ENCODE assay signal across 21 mouse cellular contexts in genomic region chr17:64139231-64139915, GRCm38 (mm10).
DNase-seq lines count a peak whose midpoint lies in the region; ATAC-seq and TF ChIP-seq lines count a peak whose summit lies in the region.
"Had no signal": no experiment of that assay in that cellular context is flagged by ENCODE, and none has a peak within 500 bp of the region (broad histone marks: within the 10 kb centered on the region; RNA-seq: fewer than 3 reads in every experiment).

No protein-coding gene starts in this region.

- TF ChIP-seq CTCF in left cerebral cortex, adult 2 months (IDR thresholded peaks at IDR 0.05) = no peak
- no peak for TF ChIP-seq CTCF in olfactory bulb, adult 2 months (IDR thresholded peaks at IDR 0.05; ENCODE audit: insufficient read depth, low read depth, low read length)

- peaks cover 20% of the 10 kb centered on the region for H3K4me1 ChIP-seq in heart, embryonic 10.5 days
- H3K4me1 ChIP-seq in midbrain, embryonic 14.5 days (ENCODE audit: control insufficient read depth, insufficient read depth, low read length) = peaks cover 16% of the 10 kb centered on the region
- peaks cover 13% of the 10 kb centered on the region for H3K4me1 ChIP-seq in midbrain, embryonic 10.5 days
- H3K4me1 ChIP-seq in olfactory bulb, adult 2 months (ENCODE audit: control insufficient read depth, insufficient read depth, low read length) = peaks cover 24% of the 10 kb centered on the region
- H3K4me1 ChIP-seq: kidney, embryonic 15.5 days; limb, embryonic 13.5 days; liver, embryonic 13.5 days had no signal

- intact Hi-C loops in left cerebral cortex, adult 2 months (cut with DNase I) = loop anchor here (1.0 to 5.0 kb wide), 2 partner anchors 94 to 193 kb away; partner anchors contain the start of gene Pja2

- ATAC-seq in midbrain, embryonic 14.5 days (ENCODE audit: low FRiP score, low TSS enrichment) = no peak

- H3K9ac ChIP-seq in midbrain, embryonic 14.5 days (replicated peaks; ENCODE audit: low read length) = no peak overlapping the region
- H3K9ac ChIP-seq: forebrain, embryonic 13.5 days; heart, embryonic 15.5 days; kidney, embryonic 15.5 days; limb, embryonic 13.5 days; liver, embryonic 13.5 days; lung, embryonic 14.5 days had no signal

- no peak overlapping the region for H3K4me3 ChIP-seq in heart, embryonic 10.5 days
- H3K4me3 ChIP-seq in left cerebral cortex, adult 2 months = no peak overlapping the region
- no peak overlapping the region for H3K4me3 ChIP-seq in midbrain, embryonic 14.5 days (replicated peaks; ENCODE audit: low read depth, low read length)
- H3K4me3 ChIP-seq in midbrain, embryonic 10.5 days = no peak overlapping the region
- H3K4me3 ChIP-seq in olfactory bulb, adult 2 months (ENCODE audit: insufficient read depth, low read depth, low read length) = no peak overlapping the region
- H3K4me3 ChIP-seq: forebrain, embryonic 13.5 days; heart, embryonic 15.5 days; kidney, embryonic 15.5 days; limb, embryonic 13.5 days; liver, embryonic 13.5 days; midbrain, embryonic 15.5 days had no signal

- H3K4me2 ChIP-seq in midbrain, embryonic 14.5 days (ENCODE audit: low read length) = no peak overlapping the region
- H3K4me2 ChIP-seq: forebrain, embryonic 13.5 days; heart, embryonic 15.5 days; kidney, embryonic 15.5 days; limb, embryonic 13.5 days; liver, embryonic 13.5 days; lung, embryonic 14.5 days had no signal

- no peaks in the 10 kb centered on the region for H3K9me3 ChIP-seq in heart, embryonic 10.5 days
- no peaks in the 10 kb centered on the region for H3K9me3 ChIP-seq in midbrain, embryonic 14.5 days (ENCODE audit: control insufficient read depth, low read length)
- H3K9me3 ChIP-seq in midbrain, embryonic 10.5 days (replicated peaks) = no peaks in the 10 kb centered on the region
- H3K9me3 ChIP-seq: forebrain, embryonic 13.5 days; heart, embryonic 15.5 days; kidney, embryonic 15.5 days; limb, embryonic 13.5 days; liver, embryonic 13.5 days; midbrain, embryonic 15.5 days had no signal

- H3K27me3 ChIP-seq in heart, embryonic 10.5 days (ENCODE audit: insufficient read depth, poor library complexity, severe bottlenecking) = no peaks in the 10 kb centered on the region
- no peaks in the 10 kb centered on the region for H3K27me3 ChIP-seq in midbrain, embryonic 14.5 days (ENCODE audit: control insufficient read depth, insufficient read depth, low read length)
- no peaks in the 10 kb centered on the region for H3K27me3 ChIP-seq in midbrain, embryonic 10.5 days (ENCODE audit: low read depth, poor library complexity, severe bottlenecking)
- H3K27me3 ChIP-seq: forebrain, embryonic 13.5 days; heart, embryonic 15.5 days; kidney, embryonic 15.5 days; limb, embryonic 13.5 days; liver, embryonic 13.5 days; midbrain, embryonic 15.5 days had no signal

- no peak overlapping the region for H3K27ac ChIP-seq in heart, embryonic 10.5 days
- H3K27ac ChIP-seq in left cerebral cortex, adult 2 months = peak overlapping the region; percentile 44
- 0 out of 2 replicates have a peak overlapping the region, but pooled peaks have one; percentile 26 for H3K27ac ChIP-seq in midbrain, embryonic 14.5 days (replicated peaks; ENCODE audit: low read depth, low read length)
- no peak overlapping the region for H3K27ac ChIP-seq in midbrain, embryonic 10.5 days (replicated peaks)
- H3K27ac ChIP-seq in olfactory bulb, adult 2 months (ENCODE audit: insufficient read depth, low read depth, low read length) = peak overlapping the region; percentile 46; the same call in 1 of the 2 replicates
- H3K27ac ChIP-seq: heart, embryonic 15.5 days; kidney, embryonic 15.5 days; limb, embryonic 13.5 days; liver, embryonic 13.5 days had no signal

- peak; percentile 78 for DNase-seq in heart, adult 11 months
- DNase-seq in heart, embryonic 10.5 days (ENCODE audit: low spot score) = no peak
- no peak for DNase-seq in left cerebral cortex, adult 2 months (ENCODE audit: extremely low spot score in 1 of 2, low spot score in 2 of 2)
- no peak for DNase-seq in left cerebral cortex, adult 11 months (ENCODE audit: low spot score)
- DNase-seq in midbrain, embryonic 14.5 days = no peak
- no peak for DNase-seq in midbrain, embryonic 10.5 days (ENCODE audit: low spot score)
- DNase-seq in yolk sac, embryonic 10.5 days (ENCODE audit: low spot score) = no peak
- DNase-seq: adrenal gland, adult 2 months; cerebellum, adult 18-20 months; gastrocnemius, postnatal 36 days; heart, postnatal 36 days; kidney, adult 11 months; liver, embryonic 13.5 days; lung, embryonic 14.5 days; thymus, postnatal 14 days had no signal

- WGBS in heart, embryonic 10.5 days = 87% methylated on average over 11 of the region's 11 CpGs
- WGBS in midbrain, embryonic 14.5 days = 92% methylated on average over 11 of the region's 11 CpGs
- 93% methylated on average over 11 of the region's 11 CpGs for WGBS in midbrain, embryonic 10.5 days
- 83% methylated on average over 11 of the region's 11 CpGs for WGBS in olfactory bulb, adult 2 months

- H3K36me3 ChIP-seq in heart, embryonic 10.5 days = peaks cover 9% of the 10 kb centered on the region; the same call in 1 of the 2 replicates
- peaks cover 16% of the 10 kb centered on the region for H3K36me3 ChIP-seq in midbrain, embryonic 14.5 days (ENCODE audit: control insufficient read depth, insufficient read depth, low read length)
- peaks cover 12% of the 10 kb centered on the region; the same call in 1 of the 2 replicates for H3K36me3 ChIP-seq in midbrain, embryonic 10.5 days
- H3K36me3 ChIP-seq: midbrain, embryonic 15.5 days had no signal

- no peak for TF ChIP-seq POLR2A in olfactory bulb, adult 2 months (IDR thresholded peaks at IDR 0.05; ENCODE audit: insufficient read depth, low read depth, low read length)

Comparison
In these comparisons a context has a peak if more than half of its experiments do, and no peak if none do; other contexts are left out.
1. H3K27ac ChIP-seq: peak in left cerebral cortex, adult 2 months (single experiment), midbrain, embryonic 14.5 days (single experiment) and olfactory bulb, adult 2 months (single experiment); none in heart, embryonic 10.5 days (single experiment) and midbrain, embryonic 10.5 days (single experiment).